Mouse (Mus musculus) ovary, postnatal 36 days (tissue): ENCODE data around the gene Tnfrsf14.

ENCODE experiments used
- DNase-seq: peaks from one replicate; pipeline ENCODE4 v3.0.0; 2022; ENCODE audit warnings: low spot score, mixed read lengths

Gene Tnfrsf14

GRCm38 (mm10) chr4:154880730-154881129, 47.6 kb downstream of the Tnfrsf14 start:
- DNase-seq: no peak

GRCm38 (mm10) chr4:154877864-154878548, 50.4 kb downstream of the Tnfrsf14 start:
- DNase-seq: peak; percentile 91

- DNase-seq: no peak
Measured at GRCm38 (mm10) chr4:154873186-154873585, 55.2 kb downstream of the Tnfrsf14 start.
